Comparison of ENCODE assay signal across 10 mouse cellular contexts in genomic region chr3:139023585-139023984, GRCm38 (mm10). TPM values are rescaled to one million over a fixed set of nuclear protein-coding genes. Genes with fewer than 3 reads are reported as not detected.
DNase-seq lines count a peak whose midpoint lies in the region; ATAC-seq lines count a peak whose summit lies in the region.
"Had no signal": no experiment of that assay in that cellular context is flagged by ENCODE, and none has a peak within 500 bp of the region (broad histone marks: within the 10 kb centered on the region; RNA-seq: fewer than 3 reads in every experiment).

No protein-coding gene starts in this region.

- no peaks in the 10 kb centered on the region for H3K9me3 ChIP-seq in hindbrain, embryonic 13.5 days
- no peaks in the 10 kb centered on the region for H3K9me3 ChIP-seq in neural tube, embryonic 13.5 days
- H3K9me3 ChIP-seq: kidney, embryonic 15.5 days; limb, embryonic 10.5 days had no signal

- H3K27ac ChIP-seq in hindbrain, embryonic 13.5 days: peak overlapping the region; percentile 18; the same call in 1 of the 2 replicates
- H3K27ac ChIP-seq in neural tube, embryonic 13.5 days (replicated peaks): no peak overlapping the region
- H3K27ac ChIP-seq: kidney, embryonic 15.5 days; limb, embryonic 10.5 days had no signal

- H3K4me3 ChIP-seq in hindbrain, embryonic 13.5 days: no peak overlapping the region
- no peak overlapping the region for H3K4me3 ChIP-seq in neural tube, embryonic 13.5 days
- H3K4me3 ChIP-seq: kidney, embryonic 15.5 days; limb, embryonic 10.5 days had no signal

- H3K4me1 ChIP-seq in hindbrain, embryonic 13.5 days (replicated peaks): peaks cover 16% of the 10 kb centered on the region
- peaks cover 24% of the 10 kb centered on the region for H3K4me1 ChIP-seq in neural tube, embryonic 13.5 days (replicated peaks)
- H3K4me1 ChIP-seq: kidney, embryonic 15.5 days; limb, embryonic 10.5 days had no signal

- 31% methylated on average over 8 of the region's 8 CpGs for WGBS in hindbrain, embryonic 13.5 days
- WGBS in neural tube, embryonic 13.5 days: 28% methylated on average over 8 of the region's 8 CpGs

- DNase-seq in cerebellum, adult 11-12 months: peak; percentile 92
- DNase-seq in embryo, embryonic 10.5 days (ENCODE audit: low spot score): peak; percentile 37
- DNase-seq in thymus, postnatal 25 days: no peak
- DNase-seq in layer of hippocampus, postnatal 14 days (ENCODE audit: low spot score in 2 of 2): no peak
- no peak for DNase-seq in right cerebral cortex, postnatal 36 days (ENCODE audit: low spot score in 2 of 2)
- DNase-seq: lung, embryonic 14.5 days had no signal

- peak; percentile 92 for ATAC-seq in hindbrain, embryonic 13.5 days (ENCODE audit: low FRiP score)
- ATAC-seq in neural tube, embryonic 13.5 days (ENCODE audit: low read depth): peak; percentile 95

- no peaks in the 10 kb centered on the region for H3K36me3 ChIP-seq in hindbrain, embryonic 13.5 days
- H3K36me3 ChIP-seq in neural tube, embryonic 13.5 days: no peaks in the 10 kb centered on the region

- H3K4me2 ChIP-seq in hindbrain, embryonic 13.5 days: no peak overlapping the region
- no peak overlapping the region for H3K4me2 ChIP-seq in neural tube, embryonic 13.5 days
- H3K4me2 ChIP-seq: kidney, embryonic 15.5 days; lung, embryonic 14.5 days had no signal

- no peak overlapping the region for H3K9ac ChIP-seq in hindbrain, embryonic 13.5 days
- H3K9ac ChIP-seq in neural tube, embryonic 13.5 days: no peak overlapping the region
- H3K9ac ChIP-seq: kidney, embryonic 15.5 days; lung, embryonic 14.5 days had no signal

- H3K27me3 ChIP-seq in hindbrain, embryonic 13.5 days: no peaks in the 10 kb centered on the region
- no peaks in the 10 kb centered on the region for H3K27me3 ChIP-seq in neural tube, embryonic 13.5 days
- H3K27me3 ChIP-seq: kidney, embryonic 15.5 days had no signal

RNA-seq across cellular contexts. Expression of gene Rap1gds1, which starts 51.4 kb away (rescaled TPM):
- 67.3 and 69.3 TPM in 2 replicates for polyA plus RNA-seq in hindbrain, embryonic 13.5 days (2015; fragmentation: Nextera tagmentation; extraction: Ambion mirVana)
- polyA plus RNA-seq in neural tube, embryonic 13.5 days (2015; fragmentation: Nextera tagmentation; extraction: Ambion mirVana): 92.3 and 99.7 TPM in 2 replicates
- 100 to 1,000 TPM; 251 to 273 TPM for total RNA-seq in layer of hippocampus, postnatal 14 days (2021)

Comparison
In these comparisons a context has a peak if more than half of its experiments do, and no peak if none do; other contexts are left out.
1. DNase-seq: peak in cerebellum, adult 11-12 months (single experiment) and embryo, embryonic 10.5 days (single experiment); none in thymus, postnatal 25 days (single experiment), layer of hippocampus, postnatal 14 days (0 of 2) and right cerebral cortex, postnatal 36 days (0 of 2).